Mouse (Mus musculus): ENCODE results near the gene Cubn. TPM values are rescaled to one million over a fixed set of nuclear protein-coding genes. Genes with fewer than 3 reads are reported as not detected.

Gene Cubn
- polyA plus RNA-seq, 1 experiment from 2014 or later: 0.47 TPM

GRCm38 (mm10) chr2:13232305-13232704 is 259.3 kb downstream of the Cubn start:
- Histone ChIP-seq H3K36me3 (no peaks in the 10 kb centered on the region), H3K9me3 (replicated peaks) (no peaks in the 10 kb centered on the region), H3K9ac (no peak overlapping the region), H3K4me3 (replicated peaks) (no peak overlapping the region), H3K4me1 (no peaks in the 10 kb centered on the region), H3K4me2 (replicated peaks) (no peak overlapping the region), H3K27ac (replicated peaks) (no peak overlapping the region), H3K27me3 (no peaks in the 10 kb centered on the region)
- WGBS: 77% methylated on average over 6 of the region's 6 CpGs
- no peak for ATAC-seq (ENCODE audit: insufficient number of reproducible peaks, low FRiP score, low TSS enrichment, low read depth)

DNA sequence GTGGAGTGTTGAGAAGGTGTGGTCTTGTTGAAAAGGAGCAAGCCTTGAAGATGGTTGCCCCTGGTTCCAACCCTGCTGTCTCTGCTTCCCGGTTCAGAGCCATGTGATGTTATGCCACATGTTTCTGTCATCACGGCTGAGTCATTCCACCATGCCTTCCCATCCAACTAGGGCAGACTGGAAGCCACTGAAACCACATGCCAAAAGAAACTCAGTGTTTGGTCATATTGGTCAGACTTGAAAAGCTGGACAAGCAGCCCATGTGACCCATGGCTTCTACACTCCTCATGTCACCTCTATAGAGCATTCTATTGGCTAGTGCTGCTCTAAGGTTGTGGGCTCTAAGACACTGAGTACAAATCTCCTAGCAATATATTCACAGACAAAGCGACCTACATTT is 261.9 kb downstream of the Cubn start:
- Histone ChIP-seq H3K36me3 (no peaks in the 10 kb centered on the region), H3K27me3 (no peaks in the 10 kb centered on the region), H3K9ac (no peak overlapping the region), H3K27ac (replicated peaks) (no peak overlapping the region), H3K4me1 (no peaks in the 10 kb centered on the region), H3K4me3 (replicated peaks) (no peak overlapping the region), H3K9me3 (replicated peaks) (no peaks in the 10 kb centered on the region), H3K4me2 (replicated peaks) (no peak overlapping the region)
- WGBS: 88% methylated on average over 3 of the region's 3 CpGs
- no peak for ATAC-seq (ENCODE audit: insufficient number of reproducible peaks, low FRiP score, low TSS enrichment, low read depth)

Other genes with a start within 250 kb of the Cubn start
- 119 and 128 TPM in 2 replicates for gene Rsu1, start 220.4 kb downstream of the Cubn start, polyA plus RNA-seq (2015; fragmentation: Nextera tagmentation; extraction: Ambion mirVana)
- 7.7 and 9.3 TPM in 2 replicates for gene Trdmt1, start 52.9 kb upstream of the Cubn start, polyA plus RNA-seq (2015; fragmentation: Nextera tagmentation; extraction: Ambion mirVana)
- gene Vim, start 82.1 kb upstream of the Cubn start, polyA plus RNA-seq (2015; fragmentation: Nextera tagmentation; extraction: Ambion mirVana): 1,081 and 1,117 TPM in 2 replicates

Measured in embryonic facial prominence, embryonic 15.5 days (tissue).